Mouse (Mus musculus) right cerebral cortex, postnatal 10 days (tissue): ENCODE data around the gene Chic2.

Source experiments
- DNase-seq, 2 experiments: peaks; one replicate each; pipeline ENCODE4 v3.0.0; 2021; ENCODE audit warnings: low spot score in 2 of 2

The Chic2 gene

DNA sequence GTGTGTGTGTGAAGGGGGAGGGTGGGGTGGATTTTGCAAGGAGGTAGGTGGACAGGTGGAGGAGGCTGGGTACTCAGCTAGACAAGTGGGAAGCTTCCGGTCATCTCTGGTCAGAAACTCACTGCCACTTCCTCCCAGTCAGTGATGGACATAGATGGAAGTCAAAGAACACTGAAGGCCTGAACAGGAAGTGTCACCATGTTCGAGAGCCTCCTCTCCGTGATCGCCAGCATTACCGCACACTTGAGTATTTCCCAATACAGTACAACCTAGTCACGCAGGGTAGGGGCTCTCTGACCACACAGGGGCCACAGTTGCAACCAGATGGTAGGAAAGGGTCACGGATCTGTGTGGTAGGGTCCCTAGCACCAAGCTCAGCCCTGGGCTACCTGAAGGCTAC lies 69.1 kb downstream of the Chic2 start:
- no peak for DNase-seq

DNA sequence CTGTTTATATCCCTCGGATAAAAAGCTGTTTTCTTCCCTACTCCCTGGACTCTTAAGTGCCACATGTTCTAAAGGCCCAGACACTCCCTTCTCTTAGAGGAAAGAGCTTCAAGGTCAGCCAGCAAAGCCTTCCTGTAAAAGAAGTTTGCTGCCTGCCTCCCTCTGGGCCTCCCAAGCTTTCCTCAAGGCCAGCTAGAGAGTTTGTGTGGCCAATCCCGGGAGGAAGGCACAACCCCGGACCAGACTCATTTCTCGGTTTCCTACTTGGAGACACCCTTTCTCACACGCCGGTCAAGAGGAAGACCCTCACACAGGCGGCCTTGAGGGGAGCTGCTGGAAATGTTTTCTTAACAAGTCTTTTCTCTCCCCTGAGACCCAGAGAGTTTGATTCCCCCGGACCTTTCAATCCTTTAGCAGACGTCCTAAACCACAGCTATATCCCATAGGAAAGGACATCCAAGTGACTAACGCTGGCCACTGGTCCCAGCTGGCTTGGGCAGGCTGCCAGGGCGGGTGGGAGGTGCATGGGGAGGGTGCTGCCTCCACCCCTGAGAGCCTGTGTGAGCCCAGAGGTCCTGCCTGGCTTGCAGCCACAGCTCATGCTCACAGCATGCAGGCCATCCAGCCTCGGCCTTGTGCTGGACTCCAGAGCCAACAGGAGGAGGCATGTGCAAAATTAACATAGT lies 69.7 kb downstream of the Chic2 start:
- DNase-seq, result peak; percentile 61 to 74

DNA sequence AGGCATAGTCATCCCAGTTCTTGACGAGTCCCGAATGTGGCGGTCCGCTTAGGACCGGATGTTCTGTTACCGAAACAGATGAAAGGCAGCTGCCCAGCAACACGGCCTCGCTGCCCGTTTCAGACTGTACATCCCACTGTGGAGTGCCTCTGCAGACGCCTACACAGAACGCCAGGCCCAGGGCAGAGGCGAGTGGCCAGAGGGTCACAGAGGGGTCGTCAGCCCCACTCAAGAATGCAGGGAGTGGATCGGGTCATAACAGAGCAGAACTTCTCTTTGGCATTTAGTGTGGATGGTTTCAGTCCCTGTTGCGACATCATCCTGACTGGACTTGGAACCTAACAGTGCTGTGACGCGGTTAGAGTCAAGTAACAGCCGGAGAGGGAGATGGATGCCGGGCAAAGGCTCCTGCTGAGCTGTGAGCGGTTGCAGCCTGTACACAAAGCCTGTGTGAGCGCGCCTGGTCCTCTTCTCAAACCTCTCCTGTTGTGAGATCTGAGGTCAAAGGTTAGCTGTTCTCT lies 70.5 kb downstream of the Chic2 start:
- DNase-seq, result no peak

DNA sequence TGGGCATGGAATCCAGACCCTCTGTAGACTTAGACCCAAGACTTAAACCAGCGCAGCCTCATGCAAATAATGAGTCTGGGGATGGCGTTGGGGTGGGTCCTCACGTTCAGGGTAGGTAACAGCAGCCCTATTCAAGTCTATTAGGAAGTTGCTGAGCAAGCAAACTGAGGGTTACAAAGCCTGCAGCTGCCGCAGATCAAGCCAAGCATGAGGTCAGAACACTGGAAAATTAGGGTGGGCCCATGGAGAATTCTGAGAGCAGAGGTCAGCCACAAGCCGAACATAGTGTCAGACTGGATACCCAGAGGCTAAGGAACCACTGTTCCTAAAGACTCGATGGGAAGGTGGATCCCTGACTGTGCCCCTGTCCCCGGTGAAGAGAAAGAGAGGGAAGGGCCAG lies 73.2 kb downstream of the Chic2 start:
- no peak for DNase-seq

DNA sequence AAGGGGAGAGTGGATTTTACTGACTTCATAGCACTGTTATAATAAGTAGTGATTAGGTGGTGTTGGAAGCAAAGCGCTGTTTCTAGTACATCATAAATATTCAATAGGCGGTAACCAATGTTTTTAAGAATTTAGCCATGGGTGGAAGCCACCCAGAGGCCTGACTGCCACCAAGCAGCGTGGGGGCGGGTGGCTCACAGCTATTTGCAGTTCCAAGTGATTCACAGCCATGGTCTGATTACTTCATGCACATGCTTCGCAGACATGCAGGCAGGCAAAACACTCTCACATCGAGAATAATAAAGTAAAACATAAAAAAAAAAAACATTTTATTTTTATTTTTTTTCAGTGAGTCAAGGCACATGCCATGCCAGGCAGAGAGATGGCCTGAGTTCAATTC lies 75.2 kb downstream of the Chic2 start:
- DNase-seq, result no peak

GRCm38 (mm10) chr5:74967882-74968281 lies 76.7 kb downstream of the Chic2 start:
- no peak for DNase-seq

DNA sequence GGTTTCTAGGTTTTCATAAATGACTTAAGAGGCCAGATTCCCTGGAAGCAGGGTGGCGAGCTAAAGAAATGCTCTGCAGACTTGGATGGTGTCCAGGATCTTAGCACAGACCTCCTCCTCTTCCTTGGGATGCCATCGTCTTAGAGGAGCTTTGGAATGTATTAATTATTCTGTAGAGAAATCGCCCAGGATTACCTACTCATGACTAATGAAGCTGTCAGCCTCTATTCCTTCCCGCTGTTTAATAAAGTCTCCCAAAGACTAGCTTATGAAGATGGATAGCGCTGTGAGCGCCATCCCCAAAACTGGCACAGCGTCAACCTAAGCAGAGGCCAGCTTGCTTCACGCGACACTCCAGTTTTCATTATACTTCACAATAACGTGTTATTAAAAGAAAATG lies 77.7 kb downstream of the Chic2 start:
- no peak for DNase-seq

GRCm38 (mm10) chr5:74962771-74963170 lies 81.8 kb downstream of the Chic2 start:
- no peak for DNase-seq

DNA sequence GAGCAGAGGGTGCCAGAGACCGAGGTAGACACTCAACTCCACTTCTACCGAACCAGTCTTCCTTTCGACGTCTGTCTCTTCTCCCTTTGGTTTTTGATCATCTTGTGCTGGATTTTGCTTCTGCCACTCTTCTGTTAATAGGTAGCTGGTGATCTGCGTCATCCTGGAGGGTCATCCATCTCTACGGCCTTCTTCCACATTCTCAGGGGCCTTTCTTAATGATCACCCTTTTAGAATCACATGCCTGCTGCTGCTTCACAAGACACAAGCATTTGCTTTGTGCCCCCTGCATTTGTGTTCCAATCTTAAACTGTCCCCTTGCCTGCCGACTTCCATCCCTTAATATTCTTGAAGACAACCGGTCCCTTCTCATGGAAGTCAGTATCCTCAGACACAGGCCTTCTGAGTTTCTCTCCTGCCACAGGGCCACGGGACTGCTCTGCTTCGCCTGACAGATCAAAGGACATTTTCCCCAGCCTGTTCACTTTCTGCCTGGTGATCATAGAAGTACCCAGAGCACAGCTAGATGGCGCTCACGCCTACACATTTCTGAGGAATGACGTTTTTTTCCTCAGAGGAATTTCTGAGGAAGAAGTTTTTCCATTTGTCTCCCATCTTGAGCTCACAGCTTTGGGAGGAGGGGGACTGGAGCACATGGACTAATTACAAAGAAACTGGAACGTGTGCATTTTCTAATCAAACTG lies 83.6 kb downstream of the Chic2 start:
- peak; percentile 55 to 79 for DNase-seq

DNA sequence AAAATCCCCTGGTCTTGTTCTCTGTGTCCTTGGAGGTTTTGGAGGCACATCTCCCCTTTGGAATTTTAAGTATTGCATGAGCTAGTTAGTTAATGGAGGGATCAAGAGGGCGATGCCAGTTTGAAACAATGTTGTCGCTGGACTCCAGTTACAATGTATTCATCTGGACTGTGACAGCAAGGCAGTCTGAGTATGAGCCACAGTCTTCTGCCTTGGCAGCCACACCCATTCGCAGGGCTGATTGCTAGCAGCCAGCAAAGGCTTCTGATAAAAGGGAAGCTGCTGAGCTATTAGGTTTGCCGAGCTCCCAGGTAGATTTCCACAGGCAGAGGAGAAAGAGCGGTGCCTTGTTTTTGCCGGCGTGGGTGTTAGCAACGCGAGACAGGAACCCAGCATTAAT lies 84.3 kb downstream of the Chic2 start:
- DNase-seq, result no peak

DNA sequence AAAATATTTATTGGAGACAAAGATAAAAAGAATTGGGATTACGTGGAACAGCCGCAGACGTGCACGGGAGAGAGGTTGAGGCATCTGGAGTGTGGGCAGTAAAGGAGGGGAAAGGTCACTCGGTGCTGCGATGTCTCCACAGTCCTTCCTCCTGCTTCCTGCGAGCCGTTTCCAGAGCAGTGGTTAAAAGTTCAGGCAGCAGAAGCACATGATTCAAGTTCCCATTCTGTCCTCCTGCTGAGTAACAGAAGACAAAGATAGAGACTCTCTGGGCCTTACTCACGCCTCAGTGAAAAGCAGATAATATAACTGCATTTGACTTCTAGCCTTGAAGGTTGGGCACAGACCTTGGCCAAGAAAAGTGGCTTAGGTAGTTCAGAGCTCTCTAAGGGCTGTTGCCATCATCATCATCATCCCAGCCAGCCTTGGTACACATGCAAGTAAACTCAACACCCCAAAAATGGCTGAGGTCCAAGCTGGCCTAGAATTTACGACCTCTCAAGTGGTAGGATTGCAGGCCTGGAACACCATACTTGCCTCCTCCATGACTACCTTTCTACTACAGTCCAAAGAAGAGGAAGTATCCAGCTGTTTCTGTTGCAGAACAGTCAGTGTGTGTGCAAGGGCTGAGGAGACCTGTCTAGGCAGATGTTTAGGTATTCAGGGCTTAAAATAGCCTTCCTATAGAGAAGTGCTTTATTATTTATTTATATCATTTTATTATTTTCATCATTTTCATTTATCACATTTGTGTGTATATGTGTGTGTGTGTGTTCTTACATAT lies 87.1 kb downstream of the Chic2 start:
- DNase-seq, result no peak

DNA sequence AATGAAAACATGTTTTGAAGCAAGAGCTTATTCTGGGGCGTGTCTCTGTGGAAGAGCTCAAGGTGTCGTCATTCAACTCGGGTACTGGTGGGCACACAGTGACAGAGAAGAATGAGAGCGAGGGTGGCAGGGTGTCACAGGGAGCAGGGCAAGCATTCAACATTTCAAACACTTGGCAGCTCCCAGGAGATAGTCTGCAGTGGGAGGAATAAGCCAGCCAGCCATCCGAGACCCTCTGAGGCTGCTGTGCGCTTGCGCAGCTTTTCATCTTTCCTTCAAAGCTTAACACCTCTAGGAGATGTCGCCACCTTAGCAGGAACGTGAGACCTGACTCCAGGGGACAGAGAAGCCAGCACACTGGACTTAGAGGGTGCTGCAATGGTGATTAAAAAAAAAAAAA lies 88.2 kb downstream of the Chic2 start:
- no peak for DNase-seq

DNA sequence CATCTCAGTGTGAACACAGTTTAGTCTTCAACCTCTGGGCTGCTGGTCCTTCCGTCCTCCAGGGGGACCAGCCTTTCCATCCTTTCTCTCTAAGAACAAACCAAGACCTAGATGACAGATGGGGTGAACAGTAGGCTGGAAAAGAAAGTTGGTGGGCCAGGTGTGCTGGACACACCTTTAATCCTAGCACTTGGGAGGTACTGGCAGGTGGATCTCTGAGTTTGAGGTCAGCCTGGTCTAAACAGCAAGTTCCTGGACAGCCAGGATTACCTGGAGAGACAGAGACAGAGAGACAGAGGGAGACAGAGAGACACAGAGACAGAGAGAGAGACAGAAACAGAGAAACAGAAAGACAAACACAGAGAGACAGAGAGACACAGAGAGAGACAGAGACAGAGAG lies 89.0 kb downstream of the Chic2 start:
- no peak for DNase-seq

GRCm38 (mm10) chr5:74952938-74953337 lies 91.6 kb downstream of the Chic2 start:
- DNase-seq, result no peak

- DNase-seq, result no peak
Observed at GRCm38 (mm10) chr5:74951375-74951774, 93.2 kb downstream of the Chic2 start.

DNA sequence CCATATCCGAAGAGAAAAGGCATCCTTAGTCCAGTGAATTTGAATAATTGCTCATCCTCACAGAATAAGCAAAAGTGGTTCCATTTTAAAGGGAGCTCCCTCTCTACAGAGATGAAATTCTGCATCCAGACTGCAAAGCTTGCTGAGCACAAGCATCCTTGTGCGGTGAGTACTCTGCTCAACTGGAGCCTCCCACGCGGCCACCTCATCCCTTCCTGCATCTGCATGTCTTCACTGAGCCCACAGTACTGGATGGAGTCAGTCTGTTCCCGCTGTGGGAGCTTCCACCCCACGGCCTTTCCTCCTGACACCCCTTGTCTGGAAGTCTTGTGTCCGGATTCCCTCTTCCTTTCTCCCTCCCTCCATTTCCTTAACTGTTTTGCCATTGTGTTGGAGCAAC lies 95.3 kb downstream of the Chic2 start:
- DNase-seq, result no peak

GRCm38 (mm10) chr5:74948482-74948881 lies 96.1 kb downstream of the Chic2 start:
- no peak for DNase-seq
